Mouse (Mus musculus) c-Kit-negative CD71-positive TER-119-positive erythroid progenitor cells, embryonic 14.5 days (primary cell): ENCODE results near the gene Lce3e.

Source experiments
- DNase-seq: peaks from one replicate; pipeline ENCODE4 v3.0.0-alpha.2; 2013; ENCODE audit warnings: low read depth, low spot score

The Lce3e gene

GRCm38 (mm10) chr3:92966761-92967160 is at the start of gene Lce3e:
Gene Lce3e (plus strand): TSS chr3:92967061.
- DNase-seq, result no peak

- no peak for DNase-seq
Observed at GRCm38 (mm10) chr3:92920364-92920763, 46.5 kb upstream of the Lce3e start.

- DNase-seq, result no peak
Observed at GRCm38 (mm10) chr3:92926130-92926529, 40.7 kb upstream of the Lce3e start, which contains the start of gene Lce3a. Gene Lce3a (minus strand): TSS chr3:92926230.

- DNase-seq, result no peak
Observed at GRCm38 (mm10) chr3:92932679-92933078, 34.2 kb upstream of the Lce3e start, which contains the start of gene Lce3b. Gene Lce3b (plus strand): TSS chr3:92932979.

GRCm38 (mm10) chr3:92944186-92944585 is 22.7 kb upstream of the Lce3e start, which contains the start of gene Lce3c:
Gene Lce3c (plus strand): TSS chr3:92944486.
- no peak for DNase-seq

- no peak for DNase-seq
Observed at GRCm38 (mm10) chr3:92957090-92957489, 9.8 kb upstream of the Lce3e start, which contains the start of gene Lce3d. Gene Lce3d (plus strand): TSS chr3:92957390.

GRCm38 (mm10) chr3:92978484-92978883 is 11.6 kb downstream of the Lce3e start:
- DNase-seq, result no peak

GRCm38 (mm10) chr3:92991926-92992325 is 25.1 kb downstream of the Lce3e start, which contains the start of gene Lce3f:
Gene Lce3f (plus strand): TSS chr3:92992226.
- DNase-seq, result no peak

- no peak for DNase-seq
Observed at GRCm38 (mm10) chr3:92998691-92999090, 31.8 kb downstream of the Lce3e start.

GRCm38 (mm10) chr3:93000621-93001020 is 33.8 kb downstream of the Lce3e start:
- no peak for DNase-seq

GRCm38 (mm10) chr3:93002843-93003242 is 36.0 kb downstream of the Lce3e start:
- DNase-seq, result no peak

- no peak for DNase-seq
Observed at GRCm38 (mm10) chr3:93014378-93014801, 47.5 kb downstream of the Lce3e start.

- no peak for DNase-seq
Observed at GRCm38 (mm10) chr3:93014871-93015270, 48.0 kb downstream of the Lce3e start.

GRCm38 (mm10) chr3:93015460-93016104 is 48.7 kb downstream of the Lce3e start, which contains the start of gene Crct1:
Gene Crct1 (minus strand): TSS chr3:93015687.
- DNase-seq, result no peak
